Mouse (Mus musculus): ENCODE data around the gene Mbnl3. TPM values are rescaled to one million over a fixed set of nuclear protein-coding genes. Genes with fewer than 3 reads are reported as not detected.

Gene Mbnl3
- total RNA-seq, 2 experiments from 2014 or later, result 0.16 TPM; not detected in 1

Small RNA genes lying within 50 kb of the gene (microRNA-seq; reads per million reads assigned to microRNA genes)
- gene Gm23417, result 0 reads per million in 2 experiments

Other genes with a start within 250 kb of the Mbnl3 start
- gene Rap2c, start 188.5 kb downstream of the Mbnl3 start, total RNA-seq (2021), result 10 to 100 TPM; 26.7 to 30.5 TPM